ENCODE assay signal across 11 mouse cellular contexts in the genomic region with DNA sequence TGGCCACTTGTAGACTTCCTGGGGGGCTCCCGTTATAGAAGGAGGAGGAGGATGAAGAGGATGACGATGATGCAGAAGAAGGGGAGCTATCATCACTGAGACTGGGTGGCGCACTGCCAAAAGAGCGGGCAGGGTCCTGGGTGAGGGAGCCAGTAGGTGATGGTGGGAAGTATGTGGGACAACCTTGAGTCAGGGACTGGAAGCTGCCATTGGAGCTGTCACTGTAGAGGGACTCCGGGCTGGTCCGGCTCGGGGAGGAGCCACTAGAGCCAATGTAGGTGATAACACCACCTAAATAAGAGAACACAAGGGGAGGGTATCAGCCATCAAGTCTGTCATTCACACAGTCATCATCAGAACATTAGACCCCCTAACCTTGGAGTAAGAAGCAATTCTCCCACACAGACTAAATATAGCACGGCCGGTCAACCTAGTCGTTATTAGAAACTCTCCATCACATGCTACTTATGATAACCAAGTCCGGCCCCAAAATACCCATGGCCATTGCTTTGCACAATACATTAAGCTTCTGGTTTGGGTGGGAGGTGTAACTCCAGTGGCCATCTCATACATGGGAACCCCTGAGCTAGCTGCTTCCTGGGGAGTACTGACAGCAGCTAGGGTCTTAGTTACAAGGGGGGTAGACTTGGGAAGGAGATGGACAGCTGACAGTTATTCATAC. TPM values are rescaled to one million over a fixed set of nuclear protein-coding genes. Genes with fewer than 3 reads are reported as not detected.
DNase-seq lines count a peak whose midpoint lies in the region; ATAC-seq and TF ChIP-seq lines count a peak whose summit lies in the region.
"Had no signal": no experiment of that assay in that cellular context is flagged by ENCODE, and none has a peak within 500 bp of the region (broad histone marks: within the 10 kb centered on the region; RNA-seq: fewer than 3 reads in every experiment).

No protein-coding gene starts in this region.

- H3K9ac ChIP-seq in heart, embryonic 11.5 days (ENCODE audit: low read depth, low read length), result 0 out of 2 replicates have a peak overlapping the region, but pooled peaks have one; percentile 24
- H3K9ac ChIP-seq in lung, postnatal 0 days (replicated peaks; ENCODE audit: low read depth), result no peak overlapping the region; the same call in 1 of the 2 replicates
- H3K9ac ChIP-seq: embryonic facial prominence, embryonic 13.5 days had no signal

- H3K9me3 ChIP-seq in heart, embryonic 11.5 days (replicated peaks; ENCODE audit: control insufficient read depth, low read length), result no peaks in the 10 kb centered on the region
- H3K9me3 ChIP-seq in lung, postnatal 0 days (ENCODE audit: low read length), result no peaks in the 10 kb centered on the region
- H3K9me3 ChIP-seq: embryonic facial prominence, embryonic 13.5 days had no signal

- peak overlapping the region; percentile 60 for H3K4me3 ChIP-seq in lung, adult 2 months (replicated peaks; ENCODE audit: extremely low read depth, low read depth, low read length)
- H3K4me3 ChIP-seq in heart, embryonic 11.5 days (ENCODE audit: low read depth, low read length), result no peak overlapping the region
- peak overlapping the region; percentile 19 for H3K4me3 ChIP-seq in lung, postnatal 0 days (ENCODE audit: low read depth, low read length)
- H3K4me3 ChIP-seq: embryonic facial prominence, embryonic 13.5 days had no signal

- no peak for ATAC-seq in heart, embryonic 11.5 days (replicated peaks; ENCODE audit: insufficient number of reproducible peaks, low FRiP score, low TSS enrichment)
- ATAC-seq in lung, postnatal 0 days, result no peak
- no peak for ATAC-seq in monocyte, adult 5-6 weeks (replicated peaks; ENCODE audit: insufficient number of reproducible peaks, low FRiP score, low TSS enrichment, poor library complexity, severe bottlenecking)
- ATAC-seq: inflammation-experienced regulatory T-cells, adult 6 months had no signal

- peaks cover 6% of the 10 kb centered on the region; the same call in 1 of the 2 replicates for H3K36me3 ChIP-seq in heart, embryonic 11.5 days (ENCODE audit: control insufficient read depth, insufficient read depth, low read length)
- H3K36me3 ChIP-seq in lung, postnatal 0 days (ENCODE audit: insufficient read depth, low read length), result peaks cover 10% of the 10 kb centered on the region; the same call in 1 of the 2 replicates

- DNase-seq in adrenal gland, postnatal 10 days, result peak; percentile 49
- DNase-seq in adrenal gland, postnatal 4 days (ENCODE audit: low spot score in 2 of 2), result no peak
- DNase-seq in lung, adult 2 months, result peak; percentile 29
- no peak for DNase-seq in lung, postnatal 14 days
- no peak for DNase-seq in lung, postnatal 0 days (ENCODE audit: low spot score)
- no peak for DNase-seq in B cell, adult 2 months
- DNase-seq: spleen, adult 18-20 months had no signal

- 55% methylated on average over 11 of the region's 11 CpGs for WGBS in lung, adult 2 months
- WGBS in heart, embryonic 11.5 days (ENCODE audit: insufficient replicate concordance), result 59% methylated on average over 11 of the region's 11 CpGs
- WGBS in lung, postnatal 0 days, result 70% methylated on average over 11 of the region's 11 CpGs

- no peaks in the 10 kb centered on the region for H3K27me3 ChIP-seq in heart, embryonic 11.5 days (ENCODE audit: control insufficient read depth, insufficient read depth, low read length)
- H3K27me3 ChIP-seq in lung, postnatal 0 days (replicated peaks; ENCODE audit: insufficient read depth, low read length), result no peaks in the 10 kb centered on the region
- H3K27me3 ChIP-seq: embryonic facial prominence, embryonic 13.5 days had no signal

- peak overlapping the region; percentile 78 for H3K4me2 ChIP-seq in heart, embryonic 11.5 days
- H3K4me2 ChIP-seq in lung, postnatal 0 days (replicated peaks; ENCODE audit: low read depth, low read length), result peak overlapping the region; percentile 33

- H3K27ac ChIP-seq in heart, embryonic 11.5 days (ENCODE audit: low read depth, low read length), result peak overlapping the region; percentile 87
- peak overlapping the region; percentile 96 for H3K27ac ChIP-seq in lung, postnatal 0 days (ENCODE audit: low read length)
- H3K27ac ChIP-seq: embryonic facial prominence, embryonic 13.5 days had no signal

- no peak; the same call in 1 of the 2 replicates for TF ChIP-seq POLR2A in lung, adult 2 months (IDR thresholded peaks at IDR 0.05; ENCODE audit: borderline replicate concordance, extremely low read depth, low read depth, low read length)

- TF ChIP-seq CTCF in lung, adult 2 months (IDR thresholded peaks at IDR 0.05; ENCODE audit: insufficient read depth, low read length), result no peak
- TF ChIP-seq CTCF in lung, postnatal 0 days (IDR thresholded peaks at IDR 0.05), result no peak

- peaks cover 50% of the 10 kb centered on the region for H3K4me1 ChIP-seq in lung, adult 2 months (ENCODE audit: control insufficient read depth, insufficient read depth, low read length)
- H3K4me1 ChIP-seq in heart, embryonic 11.5 days (ENCODE audit: control insufficient read depth, insufficient read depth, low read length), result peaks cover 80% of the 10 kb centered on the region
- H3K4me1 ChIP-seq in lung, postnatal 0 days (ENCODE audit: insufficient read depth, low read depth, low read length), result peaks cover 43% of the 10 kb centered on the region

- TF ChIP-seq EP300 in lung, postnatal 0 days (IDR thresholded peaks at IDR 0.05), result no peak

RNA-seq across cellular contexts. Expression of gene Nr1d1, which starts 3.1 kb away (rescaled TPM):
- total RNA-seq in adrenal gland, postnatal 10 days (2021), result 10 to 100 TPM; 15.1 to 59.6 TPM
- total RNA-seq in adrenal gland, postnatal 4 days (2021), result 100 to 1,000 TPM; 104 to 115 TPM
- 213 and 329 TPM in 2 replicates for polyA plus RNA-seq in lung, adult 2 months (2012; rRNA removed)
- polyA plus RNA-seq in heart, embryonic 11.5 days (2014; fragmentation: Nextera tagmentation; extraction: Ambion mirVana), result 5.6 and 6.4 TPM in 2 replicates
- 6.9 and 8.9 TPM in 2 replicates for polyA plus RNA-seq in lung, postnatal 0 days (2015; fragmentation: Nextera tagmentation; extraction: Ambion mirVana)
- total RNA-seq in monocyte, adult 5-6 weeks (2017), result 0.68 to 4.7 TPM (median 1.9 TPM) in 3 replicates

RNA-seq across cellular contexts. Expression of gene Msl1, which starts 23.3 kb away (rescaled TPM):
- total RNA-seq in adrenal gland, postnatal 10 days (2021), result 10 to 100 TPM; 79.4 to 88.6 TPM
- 100 to 1,000 TPM; 119 to 121 TPM for total RNA-seq in adrenal gland, postnatal 4 days (2021)
- 39.0 and 54.3 TPM in 2 replicates for polyA plus RNA-seq in lung, adult 2 months (2012; rRNA removed)
- polyA plus RNA-seq in heart, embryonic 11.5 days (2014; fragmentation: Nextera tagmentation; extraction: Ambion mirVana), result 15.9 and 17.1 TPM in 2 replicates
- 16.3 and 21.3 TPM in 2 replicates for polyA plus RNA-seq in lung, postnatal 0 days (2015; fragmentation: Nextera tagmentation; extraction: Ambion mirVana)
- 108 to 125 TPM (median 112 TPM) in 3 replicates for total RNA-seq in monocyte, adult 5-6 weeks (2017)

RNA-seq across cellular contexts. Expression of gene Thra, which starts 31.5 kb away (rescaled TPM):
- total RNA-seq in adrenal gland, postnatal 10 days (2021), result 100 to 1,000 TPM; 135 to 184 TPM
- total RNA-seq in adrenal gland, postnatal 4 days (2021), result 100 to 1,000 TPM; 181 to 195 TPM
- 142 and 159 TPM in 2 replicates for polyA plus RNA-seq in lung, adult 2 months (2012; rRNA removed)
- 32.2 and 35.7 TPM in 2 replicates for polyA plus RNA-seq in heart, embryonic 11.5 days (2014; fragmentation: Nextera tagmentation; extraction: Ambion mirVana)
- 38.1 and 40.5 TPM in 2 replicates for polyA plus RNA-seq in lung, postnatal 0 days (2015; fragmentation: Nextera tagmentation; extraction: Ambion mirVana)
- 3.4 to 5.4 TPM (median 4.3 TPM) in 3 replicates for total RNA-seq in monocyte, adult 5-6 weeks (2017)

RNA-seq across cellular contexts. Expression of gene Casc3, which starts 32.7 kb away (rescaled TPM):
- total RNA-seq in adrenal gland, postnatal 10 days (2021), result 10 to 100 TPM; 31.9 to 35.7 TPM
- total RNA-seq in adrenal gland, postnatal 4 days (2021), result 10 to 100 TPM; 45.2 to 54.8 TPM
- polyA plus RNA-seq in lung, adult 2 months (2012; rRNA removed), result 33.6 and 37.9 TPM in 2 replicates
- polyA plus RNA-seq in heart, embryonic 11.5 days (2014; fragmentation: Nextera tagmentation; extraction: Ambion mirVana), result 22.2 and 28.5 TPM in 2 replicates
- 22.7 and 22.9 TPM in 2 replicates for polyA plus RNA-seq in lung, postnatal 0 days (2015; fragmentation: Nextera tagmentation; extraction: Ambion mirVana)
- 47.5 to 51.5 TPM (median 49.5 TPM) in 3 replicates for total RNA-seq in monocyte, adult 5-6 weeks (2017)

RNA-seq across cellular contexts. Expression of gene Med24, which starts 42.8 kb away (rescaled TPM):
- total RNA-seq in adrenal gland, postnatal 10 days (2021), result 10 to 100 TPM; 40.4 to 58.0 TPM
- total RNA-seq in adrenal gland, postnatal 4 days (2021), result 10 to 100 TPM; 75.7 to 84.8 TPM
- 45.0 and 55.1 TPM in 2 replicates for polyA plus RNA-seq in lung, adult 2 months (2012; rRNA removed)
- polyA plus RNA-seq in heart, embryonic 11.5 days (2014; fragmentation: Nextera tagmentation; extraction: Ambion mirVana), result 31.6 and 42.1 TPM in 2 replicates
- 19.9 and 20.6 TPM in 2 replicates for polyA plus RNA-seq in lung, postnatal 0 days (2015; fragmentation: Nextera tagmentation; extraction: Ambion mirVana)
- total RNA-seq in monocyte, adult 5-6 weeks (2017), result 10.9 to 25.7 TPM (median 22.4 TPM) in 3 replicates

Comparison
In these comparisons a context has a peak if more than half of its experiments do, and no peak if none do; other contexts are left out.
1. DNase-seq: peak in adrenal gland, postnatal 10 days (single experiment) and lung, adult 2 months (single experiment); none in adrenal gland, postnatal 4 days (0 of 2), lung, postnatal 14 days (single experiment), lung, postnatal 0 days (single experiment) and B cell, adult 2 months (0 of 2).
2. RNA of gene Thra, which starts 31.5 kb away (total RNA-seq): 181 to 195 TPM in adrenal gland, postnatal 4 days and 135 to 184 TPM in adrenal gland, postnatal 10 days; 3.4 to 5.4 TPM in monocyte, adult 5-6 weeks; every median in the first group is over 10 times any median in the second.